Mouse (Mus musculus) CH12.LX (cell line): ENCODE results near the gene B230217C12Rik.

Experiments used
- CTCF ChIP-seq, 2 experiments: IDR thresholded peaks in 1 of 2; conservative IDR thresholded peaks in 1 of 2; 2 replicates each; pipeline ENCODE4 v1.5.1; 2011 to 2012; ENCODE audit warnings: low read depth in 2 of 2, low read length in 2 of 2, improper control_type of control experiment in 1 of 2, inconsistent platforms in 1 of 2, mild to moderate bottlenecking in 1 of 2, moderate library complexity in 1 of 2
- ELF1 ChIP-seq: IDR thresholded peaks from 2 replicates; pipeline ENCODE4 v1.6.1; 2014; ENCODE audit warnings: low read depth, mild to moderate bottlenecking, inconsistent platforms, low read length, improper control_type of control experiment
- EP300 ChIP-seq: IDR thresholded peaks from 2 replicates; pipeline ENCODE4 v1.6.1; 2011; ENCODE audit warnings: low read length, improper control_type of control experiment
- MAFK ChIP-seq: IDR thresholded peaks from 2 replicates; pipeline ENCODE4 v1.6.1; 2011; ENCODE audit warnings: low read length, improper control_type of control experiment; ENCODE audit not compliant: insufficient replicate concordance
- UBTF ChIP-seq: IDR thresholded peaks from 2 replicates; pipeline ENCODE4 v1.6.1; 2012; ENCODE audit warnings: low read depth, mild to moderate bottlenecking, inconsistent platforms, low read length, improper control_type of control experiment, moderate library complexity
- ZC3H11A ChIP-seq: IDR thresholded peaks from 2 replicates; pipeline ENCODE4 v1.6.1; 2012; ENCODE audit warnings: low read depth, mild to moderate bottlenecking, inconsistent platforms, low read length, improper control_type of control experiment
- ZKSCAN1 ChIP-seq: IDR thresholded peaks from 2 replicates; pipeline ENCODE4 v1.6.1; 2012; ENCODE audit warnings: low read depth, inconsistent platforms, low read length, improper control_type of control experiment, borderline replicate concordance

DNA sequence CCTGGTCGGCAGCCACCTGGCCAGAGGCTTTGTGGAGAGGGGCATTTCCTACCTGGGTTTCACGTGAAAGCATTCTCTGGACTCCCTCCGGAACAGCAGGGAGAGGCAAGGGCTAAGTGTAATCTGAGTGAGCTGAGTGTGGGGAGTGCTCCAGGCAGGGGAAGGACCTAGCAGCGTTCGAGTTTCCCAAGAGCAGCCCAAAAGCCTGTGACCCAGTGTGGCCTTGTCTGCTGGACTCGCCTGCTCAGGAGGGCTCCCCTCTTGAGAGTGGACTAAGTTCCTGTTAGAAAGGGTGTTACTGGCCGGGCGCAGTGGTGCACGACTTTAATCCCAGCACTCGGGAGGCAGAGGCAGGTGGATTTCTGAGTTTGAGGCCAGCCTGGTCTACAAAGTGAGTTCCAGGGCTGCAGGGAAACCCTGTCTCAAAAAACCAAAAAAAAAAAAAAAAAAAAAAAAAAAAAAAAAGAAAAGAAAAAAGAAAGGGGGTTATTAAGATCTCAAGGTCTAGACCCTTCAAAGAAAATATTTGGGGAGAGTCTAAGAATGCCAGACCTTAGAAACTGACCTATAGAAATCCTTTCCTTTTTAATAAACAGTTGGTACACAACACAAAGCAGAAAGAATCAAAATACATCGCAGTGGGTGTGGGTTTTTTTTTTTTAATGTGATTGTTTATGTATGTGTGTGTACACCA lies 992 bp upstream of the B230217C12Rik start:
- TF ChIP-seq ZC3H11A (no peak), EP300 (no peak), UBTF (no peak), CTCF (conservative IDR thresholded peaks at IDR 0.05 in 1 of 2, IDR thresholded peaks at IDR 0.05 in 1 of 2; ENCODE audit: low read depth in 2 of 2, low read length in 2 of 2) (no peak), ZKSCAN1 (no peak), MAFK (no peak), ELF1 (no peak)
